Mouse (Mus musculus) C2C12 (cell line): ENCODE measurements around the gene Pknox1. TPM values are rescaled to one million over a fixed set of nuclear protein-coding genes. Genes with fewer than 3 reads are reported as not detected.
"Not testable (repeated sequence)": the region's sequence is repeated elsewhere in the genome, so short reads cannot be mapped to it uniquely, and the experiment has no call there.

Experiments used
- H3K27me3 ChIP-seq: one replicate; pipeline ENCODE4 v1.6.1; 2011; ENCODE audit not compliant: control insufficient read depth, insufficient read depth, insufficient read length
- H3K36me3 ChIP-seq: one replicate; pipeline ENCODE4 v1.6.1; 2011; ENCODE audit not compliant: control insufficient read depth, insufficient read depth
- H3K4me3 ChIP-seq: one replicate; pipeline ENCODE4 v1.5.1; 2011; ENCODE audit warnings: mild to moderate bottlenecking, control low read depth; ENCODE audit not compliant: poor library complexity, insufficient read depth, severe bottlenecking
- H3K79me2 ChIP-seq: one replicate; pipeline ENCODE4 v1.6.1; 2011; ENCODE audit not compliant: control insufficient read depth, insufficient read depth
- H3K79me3 ChIP-seq: one replicate; pipeline ENCODE4 v1.6.1; 2011; ENCODE audit warnings: low read depth, control low read depth
- H3ac ChIP-seq: one replicate; pipeline ENCODE3; 2011; ENCODE audit warnings: low read depth; ENCODE audit not compliant: control insufficient read depth, insufficient read length
- CEBPB ChIP-seq: IDR thresholded peaks from one replicate; pipeline ENCODE4 v1.6.1; 2011; ENCODE audit warnings: low read depth, mild to moderate bottlenecking, control low read depth, moderate library complexity
- CTCF ChIP-seq: IDR thresholded peaks from one replicate; pipeline ENCODE4 v1.5.1; 2011; ENCODE audit not compliant: control insufficient read depth, insufficient read depth, insufficient read length
- FOSL1 ChIP-seq: IDR thresholded peaks from one replicate; pipeline ENCODE4 v1.8.0; 2011; ENCODE audit warnings: mild to moderate bottlenecking, low read length; ENCODE audit not compliant: poor library complexity, insufficient read depth, severe bottlenecking
- MAX ChIP-seq: IDR thresholded peaks from one replicate; pipeline ENCODE4 v1.6.1; 2011; ENCODE audit warnings: mild to moderate bottlenecking, control low read depth
- MYOD1 ChIP-seq: IDR thresholded peaks from one replicate; pipeline ENCODE4 v1.6.1; 2011; ENCODE audit warnings: low read depth; ENCODE audit not compliant: control insufficient read depth, insufficient read length
- MYOG ChIP-seq: IDR thresholded peaks from one replicate; pipeline ENCODE4 v1.6.1; 2011; ENCODE audit not compliant: control insufficient read depth, insufficient read length; ENCODE audit errors: extremely low read depth
- USF1 ChIP-seq: IDR thresholded peaks from one replicate; pipeline ENCODE4 v1.6.1; 2011; ENCODE audit warnings: low read depth, mild to moderate bottlenecking, control low read depth, moderate library complexity
- polyA plus RNA-seq: library from polyadenylated mRNA; unstranded; fragments of >200 nt; fragmentation: generic; extraction: Trizol; gene quantifications from one replicate; pipeline ENCODE4 v1.2.1, GENCODE M21; 2012; ENCODE audit warnings: missing spikeins

The Pknox1 gene
- polyA plus RNA-seq, 1 experiment = 13.6 TPM

GRCm38 (mm10) chr17:31607256-31607951, 42.9 kb downstream of the Pknox1 start:
- peaks cover 21% of the 10 kb centered on the region for H3K36me3 ChIP-seq
- no peak for TF ChIP-seq MYOG
- no peak for TF ChIP-seq USF1
- TF ChIP-seq MAX = no peak
- no peak for TF ChIP-seq CEBPB
- no peak for TF ChIP-seq MYOD1
- TF ChIP-seq CTCF = no peak
- TF ChIP-seq FOSL1 = no peak

GRCm38 (mm10) chr17:31609173-31609572, 44.6 kb downstream of the Pknox1 start:
- not testable (repeated sequence) for H3K79me3 ChIP-seq, H3ac ChIP-seq, H3K79me2 ChIP-seq, H3K4me3 ChIP-seq, H3K27me3 ChIP-seq
- peaks cover 12% of the 10 kb centered on the region for H3K36me3 ChIP-seq

More at GRCm38 (mm10) chr17:31607256-31607951, 42.9 kb downstream of the Pknox1 start:
- Histone ChIP-seq H3K27me3 (no peaks in the 10 kb centered on the region), H3K79me3 (no peaks in the 10 kb centered on the region), H3K4me3 (no peak overlapping the region), H3ac (no peak overlapping the region), H3K79me2 (no peaks in the 10 kb centered on the region)

- TF ChIP-seq MAX (no peak), MYOD1 (no peak), CEBPB (no peak), FOSL1 (no peak), CTCF (no peak), MYOG (no peak), USF1 (no peak)
- H3K36me3 ChIP-seq = peaks cover 12% of the 10 kb centered on the region
Observed at GRCm38 (mm10) chr17:31609895-31610294, 45.4 kb downstream of the Pknox1 start.

GRCm38 (mm10) chr17:31613086-31613755, 48.7 kb downstream of the Pknox1 start:
- Histone ChIP-seq H3K27me3 (peaks cover 11% of the 10 kb centered on the region), H3K79me2 (no peaks in the 10 kb centered on the region), H3K36me3 (no peaks in the 10 kb centered on the region), H3ac (no peak overlapping the region), H3K4me3 (no peak overlapping the region), H3K79me3 (no peaks in the 10 kb centered on the region)
- TF ChIP-seq CEBPB (no peak), MYOG (no peak), MYOD1 (no peak), USF1 (no peak), CTCF (no peak), MAX (no peak), FOSL1 (no peak)

More at GRCm38 (mm10) chr17:31609895-31610294, 45.4 kb downstream of the Pknox1 start:
- H3K79me2 ChIP-seq = no peaks in the 10 kb centered on the region
- H3ac ChIP-seq = no peak overlapping the region
- H3K4me3 ChIP-seq = no peak overlapping the region
- no peaks in the 10 kb centered on the region for H3K79me3 ChIP-seq
- H3K27me3 ChIP-seq = no peaks in the 10 kb centered on the region

- H3K79me3 ChIP-seq = no peaks in the 10 kb centered on the region
- no peaks in the 10 kb centered on the region for H3K36me3 ChIP-seq
- TF ChIP-seq MAX = no peak
- TF ChIP-seq MYOG = no peak
- peaks cover 46% of the 10 kb centered on the region for H3K27me3 ChIP-seq
- no peaks in the 10 kb centered on the region for H3K79me2 ChIP-seq
- no peak overlapping the region for H3K4me3 ChIP-seq
- no peak overlapping the region for H3ac ChIP-seq
Observed at GRCm38 (mm10) chr17:31623101-31623500, 58.6 kb downstream of the Pknox1 start.

GRCm38 (mm10) chr17:31627961-31628360, 63.4 kb downstream of the Pknox1 start:
- Histone ChIP-seq H3ac (no peak overlapping the region), H3K36me3 (no peaks in the 10 kb centered on the region), H3K27me3 (peaks cover 22% of the 10 kb centered on the region), H3K79me2 (no peaks in the 10 kb centered on the region), H3K4me3 (no peak overlapping the region), H3K79me3 (no peaks in the 10 kb centered on the region)
- TF ChIP-seq CEBPB = no peak
- no peak for TF ChIP-seq USF1
- TF ChIP-seq CTCF = no peak
- TF ChIP-seq MAX = no peak
